Mouse (Mus musculus) embryonic facial prominence, embryonic 11.5 days (tissue): ENCODE data around the gene Lin7a. TPM values are rescaled to one million over a fixed set of nuclear protein-coding genes. Genes with fewer than 3 reads are reported as not detected.

Experiments
- ATAC-seq: fragments of 200-750 bp; cut with Nextera tagmentation; replicated peaks from 2 replicates; pipeline ENCODE4 v1.8.0; 2017; ENCODE audit warnings: low read depth; ENCODE audit not compliant: insufficient number of reproducible peaks, low FRiP score, low TSS enrichment
- DNase-seq: peaks from one replicate; pipeline ENCODE4 v3.0.0-alpha.2; 2015; ENCODE audit warnings: low spot score
- H3K27ac ChIP-seq: fragments of 300-500 bp; sonication (generic); replicated peaks from 2 replicates; pipeline ENCODE4 v1.5.1; 2014; ENCODE audit warnings: mild to moderate bottlenecking, low read depth, low read length, control low read depth
- H3K27me3 ChIP-seq: fragments of 300-500 bp; sonication (generic); 2 replicates; pipeline ENCODE4 v1.6.1; 2014; ENCODE audit warnings: mild to moderate bottlenecking, low read length, moderate library complexity, mixed read lengths; ENCODE audit not compliant: control insufficient read depth, insufficient read depth
- H3K36me3 ChIP-seq: fragments of 300-500 bp; sonication (generic); replicated peaks from 2 replicates; pipeline ENCODE4 v1.6.1; 2014; ENCODE audit warnings: low read depth, mild to moderate bottlenecking, low read length, moderate library complexity, mixed read lengths; ENCODE audit not compliant: control insufficient read depth, insufficient read depth
- H3K4me1 ChIP-seq: fragments of 300-500 bp; sonication (generic); 2 replicates; pipeline ENCODE4 v1.6.1; 2014; ENCODE audit warnings: low read length, mixed read lengths; ENCODE audit not compliant: control insufficient read depth, insufficient read depth
- H3K4me2 ChIP-seq: fragments of 300-500 bp; sonication (generic); 2 replicates; pipeline ENCODE4 v1.6.1; 2014; ENCODE audit warnings: low read depth, mild to moderate bottlenecking, control low read depth, low read length, moderate library complexity
- H3K4me3 ChIP-seq: fragments of 300-500 bp; sonication (generic); 2 replicates; pipeline ENCODE4 v1.5.1; 2014; ENCODE audit warnings: low read depth, low read length, control low read depth
- H3K9ac ChIP-seq: fragments of 300-500 bp; sonication (generic); replicated peaks from 2 replicates; pipeline ENCODE4 v1.6.1; 2014; ENCODE audit warnings: mild to moderate bottlenecking, control low read depth, low read length
- H3K9me3 ChIP-seq: fragments of 300-500 bp; sonication (generic); replicated peaks from 2 replicates; pipeline ENCODE4 v1.6.1; 2016; ENCODE audit warnings: mild to moderate bottlenecking, low read length, inconsistent platforms, mixed read lengths; ENCODE audit not compliant: control insufficient read depth
- WGBS: fragments of 180-500 bp; shearing (Covaris S2); extraction: QIAGEN DNeasy Blood & Tissue Kit; methylation state at CpG from one replicate; pipeline ENCODE4 v1.1.7; 2014; 5-methylcytosine and 5-hydroxymethylcytosine counted together
- polyA plus RNA-seq: library from polyadenylated mRNA; unstranded; fragments of >200 nt; fragmentation: Nextera tagmentation; extraction: Ambion mirVana; gene quantifications from 2 replicates; pipeline ENCODE4 v1.2.1, GENCODE M21; 2014

The Lin7a gene
- polyA plus RNA-seq, 1 experiment from 2014 or later = 4.0 TPM

- WGBS = 90% methylated on average over 6 of the region's 6 CpGs
- Histone ChIP-seq H3K9me3 (no peaks in the 10 kb centered on the region), H3K27ac (no peak overlapping the region), H3K4me1 (no peaks in the 10 kb centered on the region), H3K4me3 (no peak overlapping the region), H3K4me2 (no peak overlapping the region), H3K9ac (no peak overlapping the region), H3K27me3 (no peaks in the 10 kb centered on the region), H3K36me3 (no peaks in the 10 kb centered on the region)
- DNase-seq (no peak), ATAC-seq (no peak)
Observed at GRCm38 (mm10) chr10:107358443-107359040, 87.1 kb downstream of the Lin7a start.

- ATAC-seq (no peak), DNase-seq (no peak)
- H3K27me3 ChIP-seq = no peaks in the 10 kb centered on the region
- no peak overlapping the region for H3K9ac ChIP-seq
- no peaks in the 10 kb centered on the region for H3K36me3 ChIP-seq
- no peak overlapping the region for H3K4me3 ChIP-seq
- no peaks in the 10 kb centered on the region for H3K4me1 ChIP-seq
- H3K4me2 ChIP-seq = no peak overlapping the region
- no peak overlapping the region for H3K27ac ChIP-seq
- H3K9me3 ChIP-seq = no peaks in the 10 kb centered on the region
Observed at GRCm38 (mm10) chr10:107359296-107359695, 87.8 kb downstream of the Lin7a start.

DNA sequence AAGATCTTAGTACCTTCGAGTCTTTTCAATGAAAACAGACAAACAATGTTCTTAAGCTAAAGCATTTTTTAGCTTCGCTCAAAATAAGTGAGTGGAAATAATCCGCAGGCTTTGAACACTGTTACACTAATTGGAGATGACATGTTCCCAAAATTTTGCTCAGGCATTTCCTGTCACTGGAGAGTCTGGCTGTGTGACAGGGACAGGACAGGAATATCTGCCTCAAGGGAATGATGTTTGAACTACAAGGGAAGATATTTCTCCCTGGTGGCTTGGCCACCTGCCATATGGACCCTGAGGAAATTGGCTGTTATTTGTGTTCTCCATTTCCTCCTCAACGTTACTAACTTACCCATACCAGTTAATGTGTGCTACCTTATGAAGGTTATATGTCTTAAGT, 90.1 kb downstream of the Lin7a start:
- DNase-seq = no peak
- no peak overlapping the region for H3K27ac ChIP-seq
- H3K36me3 ChIP-seq = no peaks in the 10 kb centered on the region
- no peak overlapping the region for H3K4me3 ChIP-seq
- no peak overlapping the region for H3K4me2 ChIP-seq
- 55% methylated on average over 4 of the region's 4 CpGs for WGBS
- no peaks in the 10 kb centered on the region for H3K4me1 ChIP-seq
- no peaks in the 10 kb centered on the region for H3K27me3 ChIP-seq
- no peak for ATAC-seq
- no peaks in the 10 kb centered on the region for H3K9me3 ChIP-seq
- H3K9ac ChIP-seq = no peak overlapping the region

GRCm38 (mm10) chr10:107362026-107362425, 90.5 kb downstream of the Lin7a start:
- no peak overlapping the region for H3K27ac ChIP-seq
- H3K9me3 ChIP-seq = no peaks in the 10 kb centered on the region
- DNase-seq = no peak
- ATAC-seq = no peak
- 75% methylated on average over 2 of the region's 2 CpGs for whole genome bisulfite sequencing
- H3K9ac ChIP-seq = no peak overlapping the region
- H3K4me2 ChIP-seq = no peak overlapping the region
- no peaks in the 10 kb centered on the region for H3K27me3 ChIP-seq
- H3K4me1 ChIP-seq = no peaks in the 10 kb centered on the region
- no peaks in the 10 kb centered on the region for H3K36me3 ChIP-seq
- no peak overlapping the region for H3K4me3 ChIP-seq

GRCm38 (mm10) chr10:107363049-107363816, 91.7 kb downstream of the Lin7a start:
- no peak for DNase-seq
- H3K27ac ChIP-seq = no peak overlapping the region
- H3K4me3 ChIP-seq = no peak overlapping the region
- H3K36me3 ChIP-seq = no peaks in the 10 kb centered on the region
- H3K4me2 ChIP-seq = no peak overlapping the region
- no peak for ATAC-seq
- 90% methylated on average over 16 of the region's 16 CpGs for WGBS
- H3K4me1 ChIP-seq = no peaks in the 10 kb centered on the region
- no peaks in the 10 kb centered on the region for H3K27me3 ChIP-seq
- no peak overlapping the region for H3K9ac ChIP-seq
- H3K9me3 ChIP-seq = no peaks in the 10 kb centered on the region

GRCm38 (mm10) chr10:107377218-107377617, 105.7 kb downstream of the Lin7a start:
- DNase-seq = no peak
- no peaks in the 10 kb centered on the region for H3K27me3 ChIP-seq
- 52% methylated on average over 2 of the region's 2 CpGs for WGBS
- no peak for ATAC-seq
- no peak overlapping the region for H3K27ac ChIP-seq
- no peak overlapping the region for H3K4me3 ChIP-seq
- H3K4me2 ChIP-seq = no peak overlapping the region
- no peaks in the 10 kb centered on the region for H3K9me3 ChIP-seq
- no peaks in the 10 kb centered on the region for H3K36me3 ChIP-seq
- H3K4me1 ChIP-seq = no peaks in the 10 kb centered on the region
- H3K9ac ChIP-seq = no peak overlapping the region

DNA sequence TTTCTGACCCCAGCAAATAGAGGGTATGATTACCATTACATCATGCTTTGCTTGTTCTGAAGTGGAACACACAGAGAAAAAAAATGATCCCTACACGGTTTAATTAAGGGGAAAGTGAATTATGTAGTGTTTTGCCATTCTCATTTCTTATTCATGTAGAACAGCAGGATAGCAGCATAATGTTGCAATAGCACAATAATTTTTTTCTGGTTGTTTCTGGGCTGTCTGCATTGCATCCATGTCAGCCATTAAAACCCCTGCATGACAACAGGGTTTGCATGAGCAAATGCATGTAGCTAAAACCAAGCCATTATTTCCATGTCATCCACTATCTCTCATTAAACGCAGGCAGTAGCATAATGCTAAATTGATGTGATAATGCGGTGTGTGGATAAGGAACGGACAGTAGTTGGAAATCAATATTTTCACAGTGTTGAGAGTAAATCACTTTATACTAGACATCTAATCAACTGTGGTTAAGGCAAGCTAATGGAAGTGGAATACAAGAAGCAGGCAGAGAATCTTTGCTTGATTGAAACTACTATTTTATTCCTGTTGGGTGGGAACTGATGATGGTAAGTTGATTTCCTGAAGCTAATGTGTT, 109.8 kb downstream of the Lin7a start:
- Histone ChIP-seq H3K9ac (no peak overlapping the region), H3K4me1 (no peaks in the 10 kb centered on the region), H3K27me3 (no peaks in the 10 kb centered on the region), H3K9me3 (no peaks in the 10 kb centered on the region), H3K27ac (no peak overlapping the region), H3K4me3 (no peak overlapping the region), H3K4me2 (no peak overlapping the region), H3K36me3 (no peaks in the 10 kb centered on the region)
- DNase-seq = no peak
- no peak for ATAC-seq
- WGBS = 86% methylated on average over 4 of the region's 4 CpGs

DNA sequence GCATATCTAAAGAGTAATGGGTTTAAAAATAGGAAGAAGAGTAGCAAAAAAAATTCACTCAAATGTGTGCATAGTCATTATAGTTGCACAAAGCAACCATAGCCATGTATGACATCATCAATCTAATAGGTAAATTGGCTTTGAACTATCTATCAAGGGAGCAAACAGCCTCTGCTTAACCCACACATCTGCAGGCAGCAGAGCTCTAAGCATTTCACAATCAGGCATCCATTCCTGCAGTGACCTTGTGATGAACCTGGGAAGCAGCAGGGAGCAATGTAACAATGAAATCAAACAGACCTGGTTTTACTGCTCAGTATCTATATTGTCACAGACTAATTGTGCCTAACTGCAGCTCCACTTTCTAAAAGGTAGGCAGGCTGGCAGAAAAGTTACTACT, 112.3 kb downstream of the Lin7a start:
- H3K9ac ChIP-seq = no peak overlapping the region
- no peaks in the 10 kb centered on the region for H3K4me1 ChIP-seq
- DNase-seq (no peak), ATAC-seq (no peak; the same call in 1 of the 2 replicates)
- H3K27me3 ChIP-seq = no peaks in the 10 kb centered on the region
- no peak overlapping the region for H3K4me3 ChIP-seq
- no peak overlapping the region for H3K4me2 ChIP-seq
- H3K9me3 ChIP-seq = no peaks in the 10 kb centered on the region
- H3K36me3 ChIP-seq = no peaks in the 10 kb centered on the region
- H3K27ac ChIP-seq = no peak overlapping the region
